Mouse (Mus musculus): ENCODE measurements around the gene Dapk3.

- TF ChIP-seq CTCF (IDR thresholded peaks at IDR 0.05; ENCODE audit: control insufficient read depth, insufficient read depth, insufficient read length): no peak
- TF ChIP-seq MAX (IDR thresholded peaks at IDR 0.05): no peak
- TF ChIP-seq USF1 (IDR thresholded peaks at IDR 0.05; ENCODE audit: low read depth): no peak
These were observed 17.3 kb downstream of the Dapk3 start for GRCm38 (mm10) chr10:81200141-81200540.
